Mouse (Mus musculus) MEL (cell line): Measurements from ENCODE around the gene Plekha3.

Experiments used
- JUND ChIP-seq: IDR thresholded peaks from 2 replicates; pipeline ENCODE4 v1.6.1; 2011; ENCODE audit warnings: low read depth, mild to moderate bottlenecking, improper control_type of control experiment, low read length
- TBP ChIP-seq: IDR thresholded peaks from 2 replicates; pipeline ENCODE4 v1.8.0; 2011; ENCODE audit warnings: low read depth, low read length, improper control_type of control experiment
- UBTF ChIP-seq: IDR thresholded peaks from 2 replicates; pipeline ENCODE4 v1.6.1; 2012; ENCODE audit warnings: low read depth, mild to moderate bottlenecking, inconsistent platforms, low read length, improper control_type of control experiment, moderate library complexity, borderline replicate concordance; ENCODE audit not compliant: insufficient read depth

DNA sequence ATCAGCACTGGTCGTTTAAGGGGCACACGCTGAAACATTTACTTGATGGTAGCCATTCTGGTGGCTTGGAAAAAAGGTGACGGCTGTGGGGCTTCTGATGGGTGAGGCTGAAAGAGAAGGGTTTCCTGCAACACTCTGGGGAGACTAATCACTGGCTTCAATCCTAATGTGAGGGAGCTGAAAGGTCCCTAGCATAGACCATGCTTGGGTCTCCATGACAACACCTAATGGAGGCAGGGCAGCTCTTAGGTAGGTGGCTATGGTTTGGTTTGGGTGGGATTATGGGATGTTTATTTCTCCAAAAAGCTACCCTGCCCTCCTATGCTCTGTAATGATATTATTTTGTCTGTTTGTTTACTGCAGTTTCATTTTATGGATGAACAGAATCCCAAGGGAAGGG is 19.6 kb upstream of the Plekha3 start:
- TF ChIP-seq UBTF (no peak), JUND (no peak), TBP (no peak)
